Mouse (Mus musculus): Measurements from ENCODE around the gene Soga3.

The Soga3 gene

DNA sequence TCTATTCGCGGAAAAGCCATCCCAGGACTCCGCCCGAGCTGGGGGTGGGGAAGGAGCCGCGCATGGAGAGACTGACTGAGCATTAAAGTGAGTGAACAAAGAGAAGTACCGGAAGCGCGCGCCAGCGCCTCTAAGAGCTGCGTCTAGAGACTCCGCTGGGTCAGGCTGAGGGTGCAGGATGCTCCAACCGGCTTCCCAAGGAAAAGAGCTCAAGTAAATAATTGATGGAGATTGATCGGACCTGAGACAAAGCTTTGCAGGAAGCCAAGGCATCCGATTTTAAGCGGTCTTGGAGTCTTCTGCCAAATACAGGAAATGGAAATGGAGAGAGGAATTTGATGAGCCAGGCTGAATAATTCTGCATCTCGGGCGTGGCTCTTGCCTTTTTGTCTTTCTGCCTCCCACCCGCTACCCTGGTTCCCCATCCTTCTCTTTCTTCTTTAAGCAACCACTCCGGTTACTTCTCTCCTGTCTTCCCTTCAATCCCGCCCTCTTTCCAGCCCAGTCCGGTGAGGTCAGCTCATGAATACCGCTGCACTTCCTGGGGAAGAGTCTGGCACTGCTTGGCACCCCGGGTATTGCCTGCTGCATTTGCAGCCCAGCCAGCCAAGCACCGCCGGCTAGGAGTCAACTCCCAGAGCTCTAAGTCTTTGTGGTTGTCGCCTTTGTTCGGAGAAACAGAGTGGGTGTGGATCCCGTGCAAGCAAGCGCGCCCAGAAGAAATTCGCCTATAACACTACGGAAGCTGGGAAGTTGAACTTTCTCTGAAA, at the start of gene Soga3:
Soga3 (plus strand) TSS at position 274 of the 770 bp plus-strand sequence.
- DNase-seq (ENCODE audit: low spot score in 2 of 2): no peak

DNA sequence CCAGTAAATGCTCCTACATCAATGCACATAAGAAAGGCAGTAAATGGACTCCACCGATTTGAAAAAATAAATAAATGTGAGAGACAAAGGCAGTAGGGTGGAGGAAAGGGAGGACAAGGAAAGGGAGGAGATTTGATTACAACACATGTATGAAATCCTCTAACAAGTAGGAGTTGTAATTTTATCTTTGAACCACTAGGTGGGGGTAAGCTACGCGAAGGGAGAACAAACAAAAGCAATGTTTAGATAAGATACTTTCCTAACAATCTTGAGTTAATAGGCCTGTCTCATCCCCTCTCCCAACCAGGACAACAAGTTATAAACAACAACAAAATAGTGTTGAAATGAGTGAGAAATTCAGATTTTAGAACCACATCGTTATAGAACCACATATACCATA, 36.7 kb upstream of the Soga3 start:
- DNase-seq (ENCODE audit: low spot score in 2 of 2): no peak

DNA sequence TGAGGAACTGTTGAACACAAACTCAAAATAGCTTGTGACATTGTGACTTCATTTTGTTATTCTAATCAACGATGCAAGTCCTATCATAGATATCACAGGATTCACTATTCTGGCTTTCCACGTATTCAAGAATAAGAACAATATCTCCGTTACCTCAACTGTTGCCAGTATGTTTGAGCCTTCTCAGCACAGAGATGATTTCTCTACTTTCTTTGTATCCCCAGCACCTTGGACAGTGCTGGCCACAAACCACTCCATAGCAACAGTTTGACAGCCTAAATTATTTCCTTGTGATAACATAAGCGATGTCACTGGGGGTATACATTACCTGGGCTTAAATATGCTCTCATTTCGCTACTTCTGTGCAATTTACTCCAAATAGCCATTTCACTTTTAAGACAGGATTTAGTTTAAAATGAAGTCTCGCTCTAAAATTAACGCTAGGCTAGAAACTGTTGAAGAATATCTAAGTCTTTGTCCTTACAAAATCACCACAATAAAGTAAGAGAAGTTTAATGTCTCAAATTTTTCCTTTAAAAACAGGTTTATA, 1.0 kb upstream of the Soga3 start:
- no peak for DNase-seq (ENCODE audit: low spot score in 2 of 2)

DNA sequence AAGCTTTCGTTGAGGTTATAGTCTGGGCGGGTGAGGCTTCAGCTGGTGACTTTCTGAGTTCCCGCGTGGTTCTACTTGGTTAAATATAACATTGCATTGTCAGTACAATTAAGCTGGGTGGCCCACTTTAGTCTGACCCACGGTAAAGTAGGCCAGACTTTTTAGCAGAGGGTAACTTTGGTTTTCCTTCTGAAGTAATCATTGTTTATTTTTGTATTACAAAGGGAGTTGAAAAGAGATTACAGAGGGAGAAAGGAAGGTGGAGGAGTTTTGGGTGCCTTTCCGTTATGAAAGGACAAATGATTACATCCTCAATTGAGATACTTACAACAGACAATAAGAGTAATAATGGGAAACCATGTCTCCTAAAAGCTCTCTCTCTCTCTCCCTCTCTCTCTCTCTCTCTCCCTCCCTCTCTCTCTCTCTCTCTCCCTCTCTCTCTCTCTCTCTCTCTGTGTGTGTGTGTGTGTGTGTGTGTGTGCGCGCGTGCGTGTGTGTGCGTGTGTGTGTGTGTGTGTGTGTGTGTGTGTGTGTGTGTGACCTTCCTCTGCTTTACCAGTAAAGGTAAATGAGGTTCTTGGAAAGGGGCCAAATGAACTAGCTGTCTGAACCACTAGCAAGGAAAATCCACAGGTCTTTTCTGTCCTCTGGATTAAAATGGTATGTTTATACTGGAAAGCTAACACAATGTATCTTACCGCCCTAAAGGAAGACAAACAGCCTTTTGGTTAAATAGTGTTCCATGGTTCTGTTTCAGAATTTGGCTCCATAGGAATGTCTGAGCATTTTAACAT, 1.2 kb downstream of the Soga3 start:
- no peak for DNase-seq (ENCODE audit: low spot score in 2 of 2)

DNA sequence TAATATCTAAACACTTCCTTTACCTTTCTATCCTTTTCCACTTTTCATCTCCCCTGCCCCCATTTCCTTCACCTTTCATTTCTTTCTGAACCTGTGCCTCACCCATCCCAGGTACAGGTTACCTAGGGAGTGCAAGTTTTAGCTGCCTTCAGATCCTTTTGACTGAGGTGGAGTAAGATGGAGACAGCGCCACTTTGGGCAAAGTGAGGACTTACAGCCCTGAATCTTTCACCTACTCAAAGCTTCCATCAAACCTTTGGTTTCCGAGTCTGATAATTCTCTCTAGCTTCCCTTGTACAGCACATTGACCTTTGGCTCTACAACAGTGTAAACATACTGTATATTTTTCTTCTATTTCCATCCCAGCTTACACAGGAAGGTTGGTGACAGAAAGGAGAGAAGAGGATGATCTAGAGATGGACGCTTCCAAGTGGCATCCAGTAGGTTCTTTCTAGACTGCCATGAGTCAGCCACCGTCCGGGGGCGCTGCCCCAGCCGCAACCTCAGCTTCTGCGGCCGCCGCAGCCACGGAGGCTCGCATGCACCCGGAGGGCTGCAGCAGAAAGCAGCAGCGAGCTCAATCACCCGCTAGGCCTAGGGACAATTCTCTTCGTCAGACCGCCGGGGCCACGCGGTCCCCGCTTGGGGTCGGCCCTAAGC, 2.7 kb downstream of the Soga3 start:
- DNase-seq (ENCODE audit: low spot score in 2 of 2): no peak

DNA sequence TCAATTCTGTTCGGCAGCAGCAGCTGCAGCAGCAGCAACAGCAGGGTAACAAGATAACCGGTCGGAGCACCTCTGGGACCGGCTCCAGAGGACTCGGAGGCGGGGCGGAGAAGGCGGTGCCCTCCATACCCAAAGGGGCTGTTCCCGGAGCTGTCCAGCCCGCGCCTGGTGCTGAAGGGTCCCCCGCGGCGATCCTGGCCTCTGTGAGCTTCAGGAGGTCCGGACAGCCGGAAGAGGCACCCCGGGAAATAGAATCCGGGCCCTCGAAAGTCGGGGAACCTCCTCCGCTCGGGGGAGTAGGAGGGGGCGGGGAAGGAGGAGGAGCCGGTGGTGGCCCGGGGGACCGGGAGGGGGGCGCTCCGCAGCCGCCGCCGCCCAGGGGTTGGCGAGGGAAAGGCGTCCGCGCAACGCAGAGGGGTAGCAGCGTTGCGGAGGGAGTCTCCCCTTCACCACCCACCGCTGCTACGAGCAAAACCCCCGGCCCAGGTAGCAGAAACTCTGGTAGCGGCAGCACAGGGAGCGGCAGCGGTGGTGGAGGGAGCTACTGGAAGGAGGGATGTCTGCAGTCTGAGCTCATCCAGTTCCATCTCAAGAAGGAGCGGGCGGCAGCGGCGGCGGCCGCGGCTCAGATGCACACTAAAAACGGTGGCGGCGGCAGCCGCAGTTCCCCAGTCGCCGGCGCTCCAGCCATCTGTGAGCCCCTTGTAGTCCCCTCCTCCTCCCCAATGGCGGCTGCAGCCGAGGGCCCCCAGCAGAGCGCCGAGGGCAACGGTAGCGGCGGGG, 3.4 kb downstream of the Soga3 start:
- peak in 1 of 2 experiments; percentile 2 for DNase-seq (ENCODE audit: low spot score in 2 of 2)

DNA sequence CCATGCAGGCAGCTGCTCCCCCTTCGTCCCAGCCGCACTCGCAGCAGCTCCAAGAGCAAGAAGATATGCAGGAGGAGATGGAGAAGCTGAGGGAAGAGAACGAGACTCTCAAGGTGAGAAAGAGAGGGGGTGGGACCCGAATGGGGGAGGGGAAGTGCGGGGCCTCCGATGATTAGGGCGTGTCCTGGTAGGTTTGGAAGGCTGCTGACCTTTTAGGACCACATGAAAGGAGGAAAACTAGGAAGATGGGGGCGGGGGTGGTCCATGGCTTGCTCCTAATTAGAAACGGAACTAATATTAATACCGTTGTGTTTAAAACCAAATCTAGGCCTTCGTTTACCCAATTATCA, 4.0 kb downstream of the Soga3 start:
- DNase-seq (ENCODE audit: low spot score in 2 of 2): no peak

DNA sequence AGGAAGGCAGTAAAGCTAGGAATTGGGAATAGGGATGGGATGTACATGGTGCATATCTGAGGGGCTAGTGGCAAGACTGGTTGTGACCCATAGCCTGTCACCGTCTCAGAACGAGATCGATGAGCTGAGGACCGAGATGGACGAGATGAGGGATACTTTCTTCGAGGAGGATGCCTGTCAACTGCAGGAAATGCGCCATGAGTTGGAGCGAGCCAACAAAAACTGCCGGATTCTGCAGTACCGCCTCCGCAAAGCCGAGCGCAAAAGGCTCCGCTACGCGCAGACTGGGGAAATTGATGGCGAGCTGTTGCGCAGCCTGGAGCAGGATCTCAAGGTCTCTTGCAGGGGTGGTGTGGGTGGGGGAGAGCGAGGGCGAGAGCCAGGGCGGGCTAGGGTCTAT, 4.4 kb downstream of the Soga3 start:
- no peak for DNase-seq (ENCODE audit: low spot score in 2 of 2)

DNA sequence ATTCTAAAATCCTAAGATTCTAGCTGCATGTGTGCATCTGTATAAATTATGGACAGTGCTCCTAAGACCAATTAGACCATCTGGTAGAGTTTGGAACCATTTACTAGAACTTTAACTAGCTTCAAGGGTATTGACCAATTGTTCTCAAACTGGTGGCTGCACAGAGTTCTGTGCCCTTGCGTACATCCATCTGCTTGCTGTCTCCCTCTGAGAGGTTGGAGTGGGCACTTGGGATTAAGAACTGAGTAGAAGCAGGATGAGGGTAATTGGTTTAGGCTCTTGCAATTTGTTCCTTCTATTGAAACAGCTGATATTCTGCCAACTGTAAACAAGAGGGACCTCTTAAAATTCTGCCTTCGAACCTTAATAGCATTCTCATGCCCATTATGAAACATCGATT, 11.7 kb downstream of the Soga3 start:
- no peak for DNase-seq (ENCODE audit: low spot score in 2 of 2)

DNA sequence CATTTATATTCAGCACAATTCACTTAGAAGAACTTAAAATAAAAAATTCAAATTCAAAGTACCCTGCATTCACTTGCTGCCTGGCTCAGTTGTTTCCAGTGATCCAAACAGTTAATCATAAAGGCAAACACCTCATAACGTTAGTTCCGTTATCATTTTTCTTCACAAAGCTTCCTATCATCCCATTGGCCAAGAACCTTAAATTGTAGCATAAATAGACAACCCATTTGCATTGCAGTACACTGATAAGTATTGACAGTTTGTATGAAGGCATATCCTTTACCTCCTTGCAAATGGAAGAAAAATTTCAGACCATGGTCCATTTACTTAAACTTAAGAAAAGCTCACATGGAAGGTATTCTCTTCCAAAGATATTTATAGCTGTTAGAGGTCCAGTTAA, 18.0 kb downstream of the Soga3 start:
- no peak for DNase-seq (ENCODE audit: low spot score in 2 of 2)

DNA sequence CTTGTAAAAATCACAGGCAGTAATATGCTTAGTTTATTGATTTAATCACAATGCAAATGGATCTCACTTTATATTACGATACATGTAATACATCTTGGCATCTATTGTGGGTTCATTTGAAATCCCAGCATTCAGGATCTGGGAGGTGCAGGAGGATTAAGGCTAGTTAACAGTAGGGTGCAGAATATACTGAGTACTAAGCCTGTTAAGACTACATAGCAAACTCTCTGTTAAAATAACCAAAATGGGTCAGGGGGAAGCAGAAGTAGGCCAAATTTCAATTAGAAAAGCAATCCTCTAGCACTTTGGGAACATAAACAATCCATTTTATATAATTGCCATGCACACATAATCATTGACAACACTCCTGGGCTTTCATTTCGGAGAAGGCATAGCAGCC, 30.1 kb downstream of the Soga3 start:
- no peak for DNase-seq (ENCODE audit: low spot score in 2 of 2)

DNA sequence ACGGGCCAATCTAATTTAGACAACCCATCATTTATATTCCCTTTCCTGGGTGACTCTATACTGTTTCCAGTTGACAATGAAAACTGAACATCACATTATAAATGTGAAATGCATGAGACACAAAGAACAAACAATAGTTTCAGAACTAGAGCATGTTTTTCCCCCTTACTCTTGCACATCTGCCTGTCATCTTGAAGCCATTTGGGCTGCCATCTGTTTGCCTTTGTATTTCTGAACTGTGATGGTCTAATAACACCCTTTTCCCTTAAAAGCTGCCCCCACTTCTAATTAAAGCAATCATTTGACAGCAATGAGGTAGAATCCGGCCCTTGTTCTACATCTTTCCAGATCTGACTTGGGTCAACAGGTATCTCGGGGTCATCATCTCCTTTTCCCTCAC, 32.0 kb downstream of the Soga3 start:
- no peak for DNase-seq (ENCODE audit: low spot score in 2 of 2)

DNA sequence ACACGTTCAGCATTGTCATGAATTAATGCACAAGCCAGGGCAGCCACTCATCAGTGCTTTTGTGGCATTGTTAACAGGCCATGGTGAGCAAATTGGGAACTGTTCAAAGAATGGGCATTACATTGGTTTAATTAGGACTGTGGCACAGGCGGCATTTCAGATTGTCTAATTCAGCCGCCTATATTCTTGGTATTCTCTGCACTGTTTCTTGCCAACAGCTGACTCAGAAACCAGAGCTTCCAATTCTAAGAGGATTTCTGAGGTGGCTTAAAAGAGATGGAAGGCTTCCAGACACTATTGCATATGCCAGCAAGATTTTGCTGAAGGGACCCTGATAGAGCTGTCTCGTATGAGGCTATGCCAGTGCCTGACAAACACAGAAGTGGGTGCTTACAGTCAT, 33.2 kb downstream of the Soga3 start:
- DNase-seq (ENCODE audit: low spot score in 2 of 2): no peak

DNA sequence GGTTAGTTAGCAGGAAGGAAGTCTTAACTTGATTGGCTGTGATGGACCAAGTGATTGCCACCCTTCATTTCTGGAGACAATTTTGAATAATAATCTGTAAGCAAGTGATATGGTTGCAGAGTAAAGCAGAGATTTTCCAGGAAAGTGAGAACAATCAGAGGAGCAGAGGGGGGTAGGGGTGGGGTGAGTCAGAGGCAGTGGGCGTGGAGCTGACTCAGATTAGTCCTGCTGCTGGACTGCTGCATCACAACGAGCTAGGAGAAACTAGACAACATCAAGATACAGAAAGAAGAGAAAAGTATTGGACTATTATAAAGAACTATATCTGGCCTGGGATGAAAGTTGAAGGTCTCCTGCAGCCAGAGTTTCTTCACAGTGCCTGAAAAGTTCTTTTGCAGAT, 34.4 kb downstream of the Soga3 start:
- no peak for DNase-seq (ENCODE audit: low spot score in 2 of 2)

DNA sequence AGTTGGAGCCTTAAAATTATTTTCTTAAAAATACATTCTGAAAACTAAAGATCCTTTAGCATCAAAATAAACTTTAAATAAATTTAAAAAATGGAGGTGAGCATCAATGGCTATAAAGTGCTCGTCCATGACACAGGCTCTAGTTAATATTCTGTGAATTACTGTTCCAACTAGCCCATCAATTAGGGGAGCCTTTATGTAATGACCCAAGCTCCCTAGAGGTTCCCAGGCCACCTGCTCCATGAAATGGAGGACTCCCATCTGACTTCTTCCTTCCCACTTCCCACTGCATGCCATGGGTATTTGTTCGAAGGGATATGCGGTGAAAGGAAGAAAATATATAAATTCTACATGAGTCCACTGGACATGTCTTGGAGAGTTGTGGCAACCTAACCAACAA, 36.6 kb downstream of the Soga3 start:
- no peak for DNase-seq (ENCODE audit: low spot score in 2 of 2)

DNA sequence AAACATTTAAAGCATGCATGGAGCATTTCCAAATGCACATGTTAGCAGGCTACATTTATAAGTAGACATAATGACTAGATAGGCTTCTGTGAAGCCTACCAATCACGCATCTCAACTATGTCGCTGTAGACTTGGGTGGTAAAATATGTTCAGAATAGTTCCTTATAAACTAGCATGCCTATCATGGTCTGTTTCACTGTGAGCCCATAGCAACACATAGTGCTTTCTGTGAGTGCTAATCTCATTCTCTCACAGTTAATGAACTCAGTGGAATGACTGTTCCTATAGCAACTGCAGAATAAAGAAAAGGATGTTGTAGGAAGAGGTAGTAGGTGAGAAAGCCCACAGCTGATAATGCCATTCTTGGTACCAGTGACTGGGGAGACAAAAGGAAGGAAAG, 37.4 kb downstream of the Soga3 start:
- DNase-seq (ENCODE audit: low spot score in 2 of 2): no peak

DNA sequence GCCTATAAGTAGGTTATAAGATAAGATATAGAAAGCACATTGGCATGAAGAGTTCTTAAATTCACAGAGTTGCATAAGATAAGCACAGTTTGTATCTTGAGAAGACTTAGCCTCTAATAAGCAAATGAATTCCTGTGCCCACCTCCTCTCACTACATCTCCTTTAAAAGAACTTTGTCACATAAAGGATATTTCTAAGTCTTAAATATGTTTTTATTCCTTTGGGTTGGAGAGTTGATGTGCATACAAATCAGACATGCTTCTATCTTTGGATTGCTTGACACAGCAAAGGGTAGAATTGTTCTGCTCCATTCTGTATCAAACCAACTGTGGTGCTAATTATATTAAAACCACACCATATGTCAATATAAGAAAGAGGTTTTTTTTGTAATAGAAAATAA, 50.1 kb downstream of the Soga3 start:
- DNase-seq (ENCODE audit: low spot score in 2 of 2): no peak

DNA sequence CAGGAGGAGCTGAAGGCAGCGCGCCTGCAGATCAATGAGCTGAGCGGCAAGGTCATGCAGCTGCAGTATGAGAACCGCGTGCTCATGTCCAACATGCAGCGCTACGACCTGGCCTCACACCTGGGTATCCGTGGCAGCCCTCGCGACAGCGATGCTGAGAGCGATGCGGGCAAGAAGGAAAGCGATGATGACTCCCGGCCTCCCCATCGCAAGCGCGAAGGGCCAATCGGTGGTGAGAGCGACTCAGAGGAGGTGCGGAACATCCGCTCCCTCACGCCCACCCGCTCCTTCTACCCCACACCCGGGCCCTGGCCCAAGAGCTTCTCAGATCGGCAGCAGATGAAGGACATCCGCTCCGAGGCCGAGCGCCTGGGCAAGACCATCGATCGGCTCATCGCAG, 53.2 kb downstream of the Soga3 start:
- no peak for DNase-seq (ENCODE audit: low spot score in 2 of 2)

DNA sequence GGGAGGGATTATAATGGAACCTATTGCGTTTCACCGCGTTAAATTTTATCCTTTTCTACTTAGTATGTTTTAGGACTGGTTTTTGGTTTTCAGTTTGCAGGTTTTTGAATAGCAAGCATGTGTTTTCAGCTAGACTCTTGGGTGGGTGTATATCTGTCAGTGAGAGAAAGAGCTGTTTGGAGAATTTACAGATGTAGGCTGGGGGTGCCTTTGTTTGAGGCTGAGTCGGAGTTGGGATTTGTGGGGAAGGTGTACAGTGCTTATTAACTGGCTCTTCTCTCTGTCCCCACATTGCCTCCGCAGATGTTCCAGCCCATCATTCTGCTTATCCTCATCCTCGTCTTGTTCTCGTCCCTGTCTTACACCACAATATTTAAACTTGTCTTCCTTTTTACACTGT, 55.0 kb downstream of the Soga3 start, which contains the start of gene Gm49353:
Gm49353 (plus strand) TSS at position 313 of the 400 bp plus-strand sequence.
- DNase-seq (ENCODE audit: low spot score in 2 of 2): no peak

DNA sequence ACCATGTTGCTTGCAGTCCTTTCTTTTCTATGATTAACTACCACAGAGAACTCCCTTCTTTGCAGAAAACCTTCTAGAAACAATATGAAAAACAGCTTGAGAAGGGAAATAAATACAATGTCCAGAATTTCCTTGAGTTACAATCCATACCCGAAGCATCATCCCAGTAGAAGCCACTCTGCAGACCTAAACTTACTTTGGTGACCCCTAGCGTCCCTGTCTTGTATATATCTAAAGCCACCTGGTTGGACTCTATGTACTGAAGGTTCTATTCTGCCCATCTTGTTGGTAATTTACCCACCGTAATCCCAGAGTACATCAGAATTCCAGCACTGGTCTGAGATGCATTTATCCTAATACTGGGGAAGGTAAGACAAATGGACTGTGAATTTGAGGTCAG, 56.2 kb downstream of the Soga3 start:
- DNase-seq (ENCODE audit: low spot score in 2 of 2): no peak

DNA sequence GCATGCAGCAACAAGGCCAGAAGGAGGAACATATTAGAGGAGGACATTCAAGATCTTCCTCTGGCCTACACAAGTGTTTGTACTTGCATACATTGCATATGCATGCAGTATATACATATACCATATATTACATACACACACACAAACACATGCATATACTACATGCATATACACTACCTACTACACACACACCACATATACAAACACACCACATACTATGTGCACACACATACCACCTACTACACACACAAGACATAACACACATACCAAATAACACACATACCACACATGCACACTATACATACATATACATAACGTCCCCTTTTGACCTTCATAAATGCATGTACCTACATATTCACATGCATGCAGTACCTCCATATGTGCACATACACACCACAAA, 57.0 kb downstream of the Soga3 start:
- DNase-seq (ENCODE audit: low spot score in 2 of 2): no peak

DNA sequence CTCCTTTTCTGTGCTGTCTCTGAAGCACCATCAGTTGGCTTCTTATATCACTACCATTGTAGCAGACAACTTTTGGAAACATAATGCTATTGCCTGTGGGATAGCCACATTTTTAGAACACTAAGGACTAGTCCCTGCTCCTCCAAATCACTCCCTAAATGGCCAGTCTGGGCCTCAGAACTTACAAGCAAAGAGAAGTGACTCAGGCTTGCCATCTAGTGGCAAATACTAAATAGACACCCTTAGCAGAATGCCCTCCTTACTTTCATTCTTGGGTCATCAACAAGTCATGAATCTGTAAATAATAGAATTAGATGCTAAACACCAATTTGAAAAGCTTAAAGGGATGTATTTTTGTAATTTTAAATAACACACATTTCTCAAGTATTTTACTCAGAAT, 63.1 kb downstream of the Soga3 start:
- DNase-seq (ENCODE audit: low spot score in 2 of 2): no peak

All from spleen, postnatal 36 days (tissue).